Mouse (Mus musculus) embryonic fibroblast, embryonic 13.5 days (primary cell): Measurements from ENCODE around the gene Wdr81.

ENCODE experiments used
- CTCF ChIP-seq: IDR thresholded peaks from 2 replicates; pipeline ENCODE4 v1.5.1; 2011; ENCODE audit warnings: mild to moderate bottlenecking, control low read depth, low read length, moderate library complexity, borderline replicate concordance; ENCODE audit not compliant: insufficient read depth
- POLR2A ChIP-seq: IDR thresholded peaks from 2 replicates; pipeline ENCODE4 v1.6.1; 2011; ENCODE audit warnings: low read depth, mild to moderate bottlenecking, control low read depth, low read length, moderate library complexity

- TF ChIP-seq CTCF (no peak), POLR2A (no peak)
Observed at GRCm38 (mm10) chr11:75448575-75448974, 5.9 kb downstream of the Wdr81 start.
